ENCODE assay signal across 9 mouse cellular contexts in the genomic region with DNA sequence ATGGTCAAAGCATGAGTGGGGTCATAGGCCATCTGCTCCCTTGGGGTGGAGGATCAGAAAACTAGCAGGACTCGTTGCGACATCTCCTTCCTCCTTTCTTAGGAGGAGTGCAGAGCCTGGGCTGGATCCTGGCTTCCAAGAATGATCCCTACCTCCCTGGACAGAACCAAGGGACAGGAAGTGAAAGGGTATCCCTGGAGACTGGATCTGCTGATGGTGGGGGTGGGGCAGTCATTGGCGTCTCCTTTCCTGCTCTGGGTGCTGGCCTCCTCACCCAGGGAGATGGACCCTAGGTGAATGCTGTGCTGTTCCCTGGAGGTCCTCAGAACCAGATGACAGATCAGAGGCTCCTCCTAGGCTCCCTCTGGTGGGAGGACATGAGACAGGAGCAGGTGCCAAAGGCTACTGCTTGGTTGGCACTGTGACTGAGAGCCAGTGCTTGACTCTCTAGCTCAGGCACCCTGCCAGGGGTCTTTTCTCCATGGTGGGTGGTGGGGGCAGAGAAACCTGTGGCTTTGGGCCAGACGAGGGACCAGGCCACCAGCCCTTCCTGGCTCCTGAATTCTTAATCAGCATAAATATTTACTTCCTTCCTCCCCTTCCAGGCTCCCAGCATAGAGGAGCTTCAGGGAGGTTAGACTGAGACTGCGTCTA. TPM values are rescaled to one million over a fixed set of nuclear protein-coding genes. Genes with fewer than 3 reads are reported as not detected.
DNase-seq lines count a peak whose midpoint lies in the region; ATAC-seq and TF ChIP-seq lines count a peak whose summit lies in the region.
"Had no signal": no experiment of that assay in that cellular context is flagged by ENCODE, and none has a peak within 500 bp of the region (broad histone marks: within the 10 kb centered on the region; RNA-seq: fewer than 3 reads in every experiment).

No protein-coding gene starts in this region.

- no peak for ATAC-seq in forebrain, embryonic 13.5 days
- ATAC-seq in lung, embryonic 14.5 days (ENCODE audit: insufficient read depth) = no peak

- no peaks in the 10 kb centered on the region for H3K9me3 ChIP-seq in forebrain, embryonic 10.5 days
- no peaks in the 10 kb centered on the region for H3K9me3 ChIP-seq in forebrain, embryonic 13.5 days (replicated peaks)
- no peaks in the 10 kb centered on the region for H3K9me3 ChIP-seq in lung, embryonic 14.5 days (ENCODE audit: low read depth, low read length)
- H3K9me3 ChIP-seq: G1E had no signal

- H3K36me3 ChIP-seq in forebrain, embryonic 10.5 days (replicated peaks) = peaks cover 34% of the 10 kb centered on the region
- H3K36me3 ChIP-seq in forebrain, embryonic 13.5 days (ENCODE audit: poor library complexity, severe bottlenecking) = peaks cover 27% of the 10 kb centered on the region
- H3K36me3 ChIP-seq in lung, embryonic 14.5 days (ENCODE audit: insufficient read depth) = peaks cover 26% of the 10 kb centered on the region
- H3K36me3 ChIP-seq: G1E had no signal

- TF ChIP-seq POLR2A in cerebellum, adult 2 months (IDR thresholded peaks at IDR 0.05; ENCODE audit: borderline replicate concordance, insufficient read depth, low read length) = no peak

- WGBS in forebrain, embryonic 10.5 days = 45% methylated on average over 5 of the region's 5 CpGs
- 53% methylated on average over 5 of the region's 5 CpGs for WGBS in forebrain, embryonic 13.5 days
- 36% methylated on average over 5 of the region's 5 CpGs for WGBS in cerebellum, adult 2 months
- WGBS in lung, embryonic 14.5 days = 15% methylated on average over 5 of the region's 5 CpGs

- H3K4me3 ChIP-seq in forebrain, embryonic 10.5 days = 0 out of 2 replicates have a peak overlapping the region, but pooled peaks have one; percentile 13
- no peak overlapping the region for H3K4me3 ChIP-seq in forebrain, embryonic 13.5 days
- H3K4me3 ChIP-seq in cerebellum, adult 2 months (replicated peaks; ENCODE audit: insufficient read depth, low read depth, low read length) = no peak overlapping the region
- no peak overlapping the region for H3K4me3 ChIP-seq in lung, embryonic 14.5 days (ENCODE audit: low read depth, low read length)

- no peak overlapping the region for H3K9ac ChIP-seq in forebrain, embryonic 13.5 days
- H3K9ac ChIP-seq in lung, embryonic 14.5 days = no peak overlapping the region

- DNase-seq in forebrain, embryonic 10.5 days (ENCODE audit: extremely low spot score, low spot score) = no peak
- DNase-seq in cerebellum, adult 2 months = peak; percentile 48 to 49
- peak; percentile 59 for DNase-seq in heart, adult 8-10 months (ENCODE audit: low spot score)
- DNase-seq in kidney, adult 11 months = peak; percentile 82
- DNase-seq in lung, embryonic 14.5 days = peak; percentile 72
- peak; percentile 43 for DNase-seq in retina, postnatal 7 days (ENCODE audit: low read depth, low spot score)
- no peak for DNase-seq in left cerebral cortex, adult 8-10 months (ENCODE audit: low spot score in 2 of 2)

- H3K4me1 ChIP-seq in forebrain, embryonic 10.5 days = peaks cover 62% of the 10 kb centered on the region
- H3K4me1 ChIP-seq in forebrain, embryonic 13.5 days = peaks cover 58% of the 10 kb centered on the region
- H3K4me1 ChIP-seq in cerebellum, adult 2 months (ENCODE audit: control insufficient read depth, insufficient read depth, low read length) = peaks cover 5% of the 10 kb centered on the region
- H3K4me1 ChIP-seq in lung, embryonic 14.5 days (ENCODE audit: insufficient read depth) = peaks cover 50% of the 10 kb centered on the region

- H3K27me3 ChIP-seq in forebrain, embryonic 10.5 days (ENCODE audit: poor library complexity, severe bottlenecking) = no peaks in the 10 kb centered on the region
- H3K27me3 ChIP-seq in forebrain, embryonic 13.5 days = no peaks in the 10 kb centered on the region
- no peaks in the 10 kb centered on the region for H3K27me3 ChIP-seq in cerebellum, adult 2 months (ENCODE audit: control insufficient read depth, insufficient read depth, low read length)
- no peaks in the 10 kb centered on the region for H3K27me3 ChIP-seq in lung, embryonic 14.5 days (ENCODE audit: insufficient read depth, low read length)

- H3K4me2 ChIP-seq in forebrain, embryonic 13.5 days = no peak overlapping the region
- H3K4me2 ChIP-seq in lung, embryonic 14.5 days = peak overlapping the region; percentile 16; the same call in 1 of the 2 replicates

- TF ChIP-seq CTCF in cerebellum, adult 2 months (IDR thresholded peaks at IDR 0.05; ENCODE audit: borderline replicate concordance, insufficient read depth, low read depth, low read length) = peak; percentile 32; the same call in 1 of the 2 replicates
- TF ChIP-seq CTCF in lung, embryonic 14.5 days (IDR thresholded peaks at IDR 0.05; ENCODE audit: low read depth) = peak; percentile 66

- H3K27ac ChIP-seq in forebrain, embryonic 10.5 days = peak overlapping the region; percentile 78
- H3K27ac ChIP-seq in forebrain, embryonic 13.5 days = no peak overlapping the region
- H3K27ac ChIP-seq in cerebellum, adult 2 months (ENCODE audit: insufficient read depth, low read length) = no peak overlapping the region
- H3K27ac ChIP-seq in lung, embryonic 14.5 days (ENCODE audit: low read depth) = 0 out of 2 replicates have a peak overlapping the region, but pooled peaks have one; percentile 3

RNA-seq across cellular contexts. Expression of gene Glis2, which starts 12.0 kb away (rescaled TPM):
- 22.5 and 23.2 TPM in 2 replicates for polyA plus RNA-seq in forebrain, embryonic 10.5 days (2016; fragmentation: Nextera tagmentation; extraction: Ambion mirVana)
- 16.7 and 19.4 TPM in 2 replicates for polyA plus RNA-seq in forebrain, embryonic 13.5 days (2015; fragmentation: Nextera tagmentation; extraction: Ambion mirVana)
- polyA plus RNA-seq in cerebellum, adult 2 months (2012; rRNA removed) = 16.0 and 19.5 TPM in 2 replicates
- total RNA-seq in heart, adult 8-10 months (2022) = 10 to 100 TPM in 2 of 4 experiments, 1 to 10 TPM in 2; 7.3 to 13.5 (median 9.5) TPM
- polyA plus RNA-seq in lung, embryonic 14.5 days (2014; fragmentation: Nextera tagmentation; extraction: Ambion mirVana) = 24.4 and 29.2 TPM in 2 replicates
- total RNA-seq in left cerebral cortex, adult 8-10 months (2022) = 10 to 100 TPM; 11.1 to 20.7 (median 16.6) TPM

RNA-seq across cellular contexts. Expression of gene Pam16, which starts 18.2 kb away (rescaled TPM):
- 93.5 and 94.7 TPM in 2 replicates for polyA plus RNA-seq in forebrain, embryonic 10.5 days (2016; fragmentation: Nextera tagmentation; extraction: Ambion mirVana)
- polyA plus RNA-seq in forebrain, embryonic 13.5 days (2015; fragmentation: Nextera tagmentation; extraction: Ambion mirVana) = 142 and 149 TPM in 2 replicates
- 121 and 132 TPM in 2 replicates for polyA plus RNA-seq in cerebellum, adult 2 months (2012; rRNA removed)
- 100 to 1,000 TPM; 145 to 188 (median 160) TPM for total RNA-seq in heart, adult 8-10 months (2022)
- polyA plus RNA-seq in lung, embryonic 14.5 days (2014; fragmentation: Nextera tagmentation; extraction: Ambion mirVana) = 81.9 and 86.3 TPM in 2 replicates
- total RNA-seq in left cerebral cortex, adult 8-10 months (2022) = 10 to 100 TPM; 79.9 to 99.6 (median 92.2) TPM

RNA-seq across cellular contexts. Expression of gene Vasn, which starts 33.2 kb away (rescaled TPM):
- polyA plus RNA-seq in forebrain, embryonic 10.5 days (2016; fragmentation: Nextera tagmentation; extraction: Ambion mirVana) = 9.2 and 9.3 TPM in 2 replicates
- 2.3 and 2.7 TPM in 2 replicates for polyA plus RNA-seq in forebrain, embryonic 13.5 days (2015; fragmentation: Nextera tagmentation; extraction: Ambion mirVana)
- 6.4 and 6.5 TPM in 2 replicates for polyA plus RNA-seq in cerebellum, adult 2 months (2012; rRNA removed)
- 1 to 10 TPM; 6.9 to 9.3 (median 8.1) TPM for total RNA-seq in heart, adult 8-10 months (2022)
- polyA plus RNA-seq in lung, embryonic 14.5 days (2014; fragmentation: Nextera tagmentation; extraction: Ambion mirVana) = 23.1 and 23.5 TPM in 2 replicates
- 10 to 100 TPM in 2 of 4 experiments, 1 to 10 TPM in 2; 8.5 to 10.4 (median 9.9) TPM for total RNA-seq in left cerebral cortex, adult 8-10 months (2022)

RNA-seq across cellular contexts. Expression of gene Dnaja3, which starts 33.2 kb away (rescaled TPM):
- 63.7 and 66.3 TPM in 2 replicates for polyA plus RNA-seq in forebrain, embryonic 10.5 days (2016; fragmentation: Nextera tagmentation; extraction: Ambion mirVana)
- 48.0 and 53.2 TPM in 2 replicates for polyA plus RNA-seq in forebrain, embryonic 13.5 days (2015; fragmentation: Nextera tagmentation; extraction: Ambion mirVana)
- polyA plus RNA-seq in cerebellum, adult 2 months (2012; rRNA removed) = 60.6 and 64.0 TPM in 2 replicates
- 100 to 1,000 TPM; 146 to 154 (median 153) TPM for total RNA-seq in heart, adult 8-10 months (2022)
- polyA plus RNA-seq in lung, embryonic 14.5 days (2014; fragmentation: Nextera tagmentation; extraction: Ambion mirVana) = 58.7 and 59.3 TPM in 2 replicates
- 10 to 100 TPM; 63.0 to 66.1 (median 65.1) TPM for total RNA-seq in left cerebral cortex, adult 8-10 months (2022)

RNA-seq across cellular contexts. Expression of gene Tfap4, which starts 46.9 kb away (rescaled TPM):
- 32.0 and 37.5 TPM in 2 replicates for polyA plus RNA-seq in forebrain, embryonic 10.5 days (2016; fragmentation: Nextera tagmentation; extraction: Ambion mirVana)
- 15.7 and 17.3 TPM in 2 replicates for polyA plus RNA-seq in forebrain, embryonic 13.5 days (2015; fragmentation: Nextera tagmentation; extraction: Ambion mirVana)
- polyA plus RNA-seq in cerebellum, adult 2 months (2012; rRNA removed) = 9.8 and 9.9 TPM in 2 replicates
- total RNA-seq in heart, adult 8-10 months (2022) = 1 to 10 TPM; 2.8 to 6.2 (median 3.6) TPM
- polyA plus RNA-seq in lung, embryonic 14.5 days (2014; fragmentation: Nextera tagmentation; extraction: Ambion mirVana) = 23.0 and 24.1 TPM in 2 replicates
- total RNA-seq in left cerebral cortex, adult 8-10 months (2022) = 1 to 10 TPM; 5.5 to 8.1 (median 6.9) TPM

Comparison
In these comparisons a context has a peak if more than half of its experiments do, and no peak if none do; other contexts are left out.
1. H3K27ac ChIP-seq: peak in forebrain, embryonic 10.5 days (single experiment) and lung, embryonic 14.5 days (single experiment); none in forebrain, embryonic 13.5 days (single experiment) and cerebellum, adult 2 months (single experiment).
2. DNase-seq: peak in cerebellum, adult 2 months (2 of 2), heart, adult 8-10 months (single experiment), kidney, adult 11 months (single experiment), lung, embryonic 14.5 days (single experiment) and retina, postnatal 7 days (single experiment); none in forebrain, embryonic 10.5 days (single experiment) and left cerebral cortex, adult 8-10 months (0 of 2).